Mouse (Mus musculus): ENCODE results near the gene Eef2k.
"Not testable (repeated sequence)": the region's sequence is repeated elsewhere in the genome, so short reads cannot be mapped to it uniquely, and the experiment has no call there.

Gene Eef2k

DNA sequence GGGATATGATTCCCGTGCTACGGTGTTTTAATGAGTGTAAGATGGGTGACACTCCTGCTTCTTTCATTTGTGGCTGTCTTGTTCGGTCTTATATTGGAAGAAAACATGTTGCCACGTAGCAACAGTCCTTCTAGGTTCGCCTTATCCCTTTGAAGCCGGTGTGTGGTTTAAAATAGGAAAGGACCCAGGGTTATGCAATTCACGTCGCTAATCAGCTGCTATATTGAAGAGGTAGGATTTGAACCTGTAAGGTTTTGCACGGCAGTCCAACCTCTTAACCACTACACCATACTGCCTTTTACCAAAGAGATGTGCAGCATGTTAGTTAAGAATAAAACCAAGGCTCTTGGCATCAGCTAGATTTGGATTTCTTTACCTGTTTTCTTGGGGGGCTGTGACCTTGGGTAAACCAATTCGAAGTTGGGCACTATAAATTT is 75.9 kb downstream of the Eef2k start:
- DNase-seq (ENCODE audit: extremely low read depth, insufficient read length, low spot score): peak; percentile 63

DNA sequence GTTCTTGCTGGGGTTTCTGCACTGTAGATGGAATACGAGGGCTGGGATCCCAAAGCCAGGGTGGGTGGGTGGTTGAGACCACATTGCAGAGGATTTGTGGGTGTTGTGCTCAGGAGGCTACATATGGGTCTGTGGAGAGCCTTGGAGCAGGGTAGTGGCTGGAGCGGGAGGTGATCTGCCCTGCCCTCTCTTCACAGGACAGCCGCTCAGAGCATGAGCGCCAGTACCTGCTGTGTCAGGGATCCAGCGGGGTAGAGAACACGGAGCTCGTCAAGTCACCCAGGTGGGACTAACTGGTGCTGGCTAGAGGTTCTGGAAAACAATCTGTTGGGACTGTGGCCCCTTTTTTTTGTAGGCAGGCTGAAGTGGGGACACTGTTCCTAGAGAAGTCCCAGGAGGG is 90.5 kb downstream of the Eef2k start:
- no peak for DNase-seq (ENCODE audit: extremely low read depth, insufficient read length, low spot score)

DNA sequence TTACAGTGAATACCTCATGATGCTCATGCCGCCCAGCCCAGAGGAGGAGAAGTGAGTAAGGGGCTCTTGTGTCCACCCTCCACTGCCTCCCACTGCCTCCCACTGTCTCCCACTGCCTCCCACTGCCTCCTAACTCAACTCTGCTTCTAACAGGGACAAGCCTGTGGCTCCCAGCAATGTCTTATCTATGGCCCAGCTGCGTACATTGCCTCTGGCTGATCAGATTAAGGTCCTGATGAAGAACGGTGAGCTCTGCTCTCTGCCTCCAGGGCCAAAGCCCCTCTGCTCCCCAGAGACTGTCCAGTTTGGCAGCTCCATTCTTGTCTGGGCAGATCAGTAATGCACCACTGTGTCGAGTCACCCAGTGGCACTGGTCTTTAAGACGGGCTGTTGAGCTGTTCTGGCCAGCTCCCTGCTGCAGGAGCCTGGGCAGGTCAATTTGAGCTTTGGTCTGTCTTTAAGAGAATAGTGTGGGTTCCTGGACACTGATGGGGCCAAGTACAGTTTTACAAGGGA is 91.1 kb downstream of the Eef2k start:
- DNase-seq (ENCODE audit: extremely low read depth, insufficient read length, low spot score): no peak

DNA sequence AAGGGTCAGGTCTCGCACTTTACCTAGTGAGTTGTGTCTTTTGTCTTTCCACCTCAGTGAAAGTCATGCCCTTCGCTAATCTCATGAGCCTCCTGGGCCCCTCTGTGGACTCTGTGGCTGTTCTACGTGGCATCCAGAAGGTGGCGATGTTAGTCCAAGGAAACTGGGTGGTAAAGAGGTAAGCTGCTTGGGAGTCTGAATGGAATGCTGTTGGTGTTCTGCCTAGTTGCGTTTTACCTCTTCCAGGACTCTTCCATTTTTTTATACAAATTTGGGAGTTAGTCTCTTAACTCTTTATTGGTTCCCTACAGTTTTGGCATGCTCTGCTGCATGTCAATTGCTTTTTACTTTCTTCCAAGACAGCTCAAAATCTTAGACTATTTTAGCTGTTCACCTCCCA is 92.1 kb downstream of the Eef2k start:
- no peak for DNase-seq (ENCODE audit: extremely low read depth, insufficient read length, low spot score)

DNA sequence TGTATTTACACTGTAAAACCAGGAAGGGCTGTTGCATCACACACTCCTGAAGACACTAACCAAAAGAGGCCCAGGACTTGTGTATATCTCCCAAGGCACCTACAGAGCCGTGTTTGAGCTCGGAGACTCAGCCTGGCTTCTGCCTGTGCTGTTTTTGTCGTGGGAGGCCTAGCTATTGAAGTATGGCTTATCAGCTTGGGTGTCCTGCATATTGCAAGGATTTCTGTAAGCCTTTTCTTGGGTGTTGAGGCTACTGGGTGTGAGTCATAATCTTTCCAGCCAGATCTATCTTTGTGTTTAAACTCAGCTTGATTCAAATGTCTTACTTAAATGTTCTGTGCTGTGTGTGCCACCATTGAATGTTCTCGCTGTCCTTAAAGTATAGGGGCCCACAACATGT is 93.9 kb downstream of the Eef2k start:
- DNase-seq (ENCODE audit: extremely low read depth, insufficient read length, low spot score): no peak

DNA sequence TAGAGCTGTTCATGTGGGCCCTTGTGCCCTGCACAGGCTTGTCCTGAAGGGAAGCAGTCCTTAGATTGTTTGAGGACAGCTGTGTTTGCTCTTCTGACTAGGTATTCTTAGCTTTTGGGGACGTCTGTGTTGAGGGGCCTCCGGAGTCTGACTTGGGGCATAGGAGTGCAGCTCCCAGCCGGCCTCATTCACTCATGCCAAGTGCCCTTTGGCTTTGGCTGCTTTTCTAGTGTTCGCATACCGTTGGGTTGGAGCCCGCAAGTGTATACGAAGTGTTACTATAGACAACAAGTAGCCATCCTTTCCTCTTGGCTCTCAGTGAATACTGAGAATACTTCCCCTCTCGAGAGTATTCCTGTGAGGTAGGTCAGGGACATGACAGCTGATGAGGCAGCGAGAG is 95.6 kb downstream of the Eef2k start:
- DNase-seq (ENCODE audit: extremely low read depth, insufficient read length, low spot score): no peak

DNA sequence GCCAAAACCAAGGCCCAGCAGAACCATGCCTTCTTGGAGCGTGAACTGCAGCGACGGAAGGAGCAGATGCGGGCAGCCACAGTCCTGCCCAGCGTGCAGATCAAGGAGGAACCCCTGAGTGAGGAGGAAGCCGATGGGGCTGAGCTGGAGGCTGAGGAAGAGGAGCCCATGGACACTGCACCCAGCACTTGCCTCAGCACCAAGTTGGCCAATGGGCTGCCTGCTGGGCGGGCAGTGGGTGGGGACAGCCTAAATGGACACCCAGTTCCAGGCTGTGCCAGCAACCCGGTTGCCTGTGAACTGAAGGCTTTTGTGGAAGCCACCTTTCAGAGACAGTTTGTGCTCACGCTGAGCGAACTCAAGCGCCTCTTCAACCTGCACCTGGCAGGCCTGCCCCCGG is 97.7 kb downstream of the Eef2k start:
- no peak for DNase-seq (ENCODE audit: extremely low read depth, insufficient read length, low spot score)

DNA sequence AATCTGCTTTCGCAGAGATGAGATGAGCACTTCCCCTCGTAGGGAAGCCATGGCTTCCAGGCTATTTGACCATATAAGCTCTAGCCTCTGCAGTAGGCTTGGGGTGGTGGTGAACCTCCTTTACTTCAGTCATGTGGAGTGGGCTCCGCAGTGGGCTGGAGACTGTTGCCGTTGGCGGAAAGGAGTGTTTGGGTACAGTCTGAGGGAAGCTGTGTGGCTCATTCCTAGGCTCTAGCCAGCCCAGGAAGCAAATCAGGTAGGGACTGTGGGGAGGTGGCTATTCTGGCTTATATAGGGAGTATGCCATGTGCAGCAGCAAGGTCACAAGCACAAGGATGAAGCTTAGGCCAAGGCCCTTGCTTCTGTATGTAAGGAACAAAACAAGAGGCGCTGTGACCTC is 98.6 kb downstream of the Eef2k start:
- DNase-seq (ENCODE audit: extremely low read depth, insufficient read length, low spot score): no peak

DNA sequence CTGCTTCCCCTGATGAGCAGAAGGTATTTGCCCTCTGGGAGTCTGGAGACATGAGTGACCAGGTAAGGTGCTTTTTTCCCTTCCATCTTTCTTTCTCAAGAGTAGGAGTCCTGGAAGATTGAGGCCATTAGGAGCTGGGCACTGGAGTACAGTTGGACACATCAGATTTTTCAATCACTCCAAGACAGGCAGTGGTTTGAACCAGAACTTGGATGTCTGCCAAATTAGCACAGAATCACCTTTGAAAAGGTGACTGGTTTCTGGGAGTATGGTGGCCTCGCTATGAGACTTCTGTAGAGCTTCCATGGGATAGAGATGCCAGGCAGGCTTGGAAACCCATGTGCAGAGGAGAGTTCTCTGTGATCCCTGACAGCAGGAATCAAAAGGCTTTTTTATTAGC is 99.9 kb downstream of the Eef2k start:
- DNase-seq (ENCODE audit: extremely low read depth, insufficient read length, low spot score): no peak

DNA sequence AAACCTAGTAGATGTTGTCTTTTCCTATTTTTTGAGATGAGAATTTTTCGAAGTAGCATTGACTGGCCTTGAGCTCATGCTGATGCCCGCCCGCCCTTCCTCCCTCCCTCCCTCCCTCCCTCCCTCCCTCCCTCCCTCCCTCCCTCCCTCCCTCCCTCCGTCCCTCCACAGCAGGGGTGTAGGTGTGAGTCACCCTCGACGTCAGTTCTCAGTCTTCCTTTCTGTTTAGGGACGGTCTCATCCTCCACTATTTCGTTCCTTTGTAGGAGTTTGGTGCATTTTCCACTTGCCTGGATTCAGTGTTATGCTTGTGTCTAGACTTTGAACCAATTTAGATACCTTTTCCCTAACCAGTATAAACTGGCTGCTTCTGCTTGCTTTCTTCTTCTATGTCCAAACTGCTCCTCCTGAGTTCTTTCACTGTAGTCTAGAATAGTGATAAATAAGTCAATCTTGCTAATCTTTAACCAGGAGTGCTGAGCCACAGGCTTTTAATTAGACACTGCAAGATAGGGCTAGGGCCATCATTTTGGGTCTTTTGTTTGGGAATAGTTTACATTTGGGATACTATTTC is 101.4 kb downstream of the Eef2k start:
- DNase-seq (ENCODE audit: extremely low read depth, insufficient read length, low spot score): no peak

DNA sequence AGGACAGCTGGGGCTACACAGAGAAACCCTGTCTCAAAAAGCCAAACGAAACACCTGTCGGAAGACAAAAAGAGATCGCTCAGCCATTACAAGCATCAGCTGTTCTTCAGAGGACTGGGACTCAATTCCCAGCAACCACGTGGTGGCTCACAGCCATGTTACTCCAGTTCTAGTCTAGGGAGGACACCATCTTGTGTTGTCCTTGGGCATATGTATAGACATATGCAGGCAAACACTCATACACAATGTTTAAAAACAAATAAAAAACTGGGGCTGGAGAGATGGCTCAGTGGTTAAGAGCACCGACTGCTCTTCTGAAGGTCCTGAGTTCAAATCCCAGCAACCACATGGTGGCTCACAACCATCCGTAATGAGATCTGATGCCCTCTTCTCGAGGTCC is 111.0 kb downstream of the Eef2k start:
- not testable (repeated sequence) for DNase-seq (ENCODE audit: extremely low read depth, insufficient read length, low spot score)
